Mouse (Mus musculus) C2C12 (cell line): ENCODE data around the gene Ddx50.

ENCODE experiments used
- CTCF ChIP-seq: IDR thresholded peaks from one replicate; pipeline ENCODE4 v1.5.1; 2011; ENCODE audit not compliant: control insufficient read depth, insufficient read depth, insufficient read length
- MAX ChIP-seq: IDR thresholded peaks from one replicate; pipeline ENCODE4 v1.6.1; 2011; ENCODE audit warnings: mild to moderate bottlenecking, control low read depth
- USF1 ChIP-seq: IDR thresholded peaks from one replicate; pipeline ENCODE4 v1.6.1; 2011; ENCODE audit warnings: low read depth, mild to moderate bottlenecking, control low read depth, moderate library complexity

- no peak for TF ChIP-seq USF1
- no peak for TF ChIP-seq CTCF
- no peak for TF ChIP-seq MAX
Observed at GRCm38 (mm10) chr10:62679833-62680232, 28.8 kb upstream of the Ddx50 start.
